9 mouse cellular contexts compared by ENCODE assay signal in genomic region chr2:171487284-171487683, GRCm38 (mm10).
DNase-seq lines count a peak whose midpoint lies in the region; ATAC-seq lines count a peak whose summit lies in the region.
"Had no signal": no experiment of that assay in that cellular context is flagged by ENCODE, and none has a peak within 500 bp of the region (broad histone marks: within the 10 kb centered on the region; RNA-seq: fewer than 3 reads in every experiment).

No protein-coding gene starts in this region.

- 18% methylated on average over 2 of the region's 2 CpGs for WGBS in hindbrain, embryonic 16.5 days
- WGBS in midbrain, embryonic 15.5 days, result 34% methylated on average over 2 of the region's 2 CpGs

- no peaks in the 10 kb centered on the region for H3K9me3 ChIP-seq in hindbrain, embryonic 16.5 days (ENCODE audit: control insufficient read depth, low read length)
- H3K9me3 ChIP-seq in midbrain, embryonic 15.5 days, result no peaks in the 10 kb centered on the region

- H3K4me2 ChIP-seq in hindbrain, embryonic 16.5 days (ENCODE audit: low read length), result no peak overlapping the region
- no peak overlapping the region for H3K4me2 ChIP-seq in midbrain, embryonic 15.5 days

- no peak overlapping the region for H3K4me3 ChIP-seq in hindbrain, embryonic 16.5 days (ENCODE audit: low read length)
- no peak overlapping the region for H3K4me3 ChIP-seq in midbrain, embryonic 15.5 days

- H3K36me3 ChIP-seq in hindbrain, embryonic 16.5 days (ENCODE audit: control insufficient read depth, insufficient read depth, low read length), result no peaks in the 10 kb centered on the region
- H3K36me3 ChIP-seq in midbrain, embryonic 15.5 days (replicated peaks), result no peaks in the 10 kb centered on the region

- DNase-seq in right cerebral cortex, adult 18-20 months, result peak; percentile 11
- DNase-seq in right cerebral cortex, postnatal 25 days, result no peak
- no peak for DNase-seq in adrenal gland, adult 8-10 months
- no peak for DNase-seq in heart, postnatal 14 days
- DNase-seq: kidney, adult 9 months; thymus, postnatal 4 days had no signal

- H3K9ac ChIP-seq in hindbrain, embryonic 16.5 days (ENCODE audit: low read depth, low read length), result no peak overlapping the region
- no peak overlapping the region for H3K9ac ChIP-seq in midbrain, embryonic 15.5 days

- intact Hi-C loops in heart, postnatal 14 days (cut with DNase I), result no loop called here

- ATAC-seq in hindbrain, embryonic 16.5 days, result peak; percentile 89
- ATAC-seq in midbrain, embryonic 15.5 days (replicated peaks), result peak; percentile 33; the same call in 1 of the 2 replicates
- no peak for ATAC-seq in inflammation-experienced regulatory T-cells, adult 6 months

- H3K27me3 ChIP-seq in hindbrain, embryonic 16.5 days (replicated peaks; ENCODE audit: control insufficient read depth, insufficient read depth, low read length), result no peaks in the 10 kb centered on the region
- no peaks in the 10 kb centered on the region for H3K27me3 ChIP-seq in midbrain, embryonic 15.5 days (replicated peaks)

- peaks cover 7% of the 10 kb centered on the region; the same call in 1 of the 2 replicates for H3K4me1 ChIP-seq in hindbrain, embryonic 16.5 days (ENCODE audit: control insufficient read depth, insufficient read depth, low read depth, low read length)
- H3K4me1 ChIP-seq in midbrain, embryonic 15.5 days, result peaks cover 5% of the 10 kb centered on the region; the same call in 1 of the 2 replicates

- no peak overlapping the region; the same call in 1 of the 2 replicates for H3K27ac ChIP-seq in hindbrain, embryonic 16.5 days (ENCODE audit: low read depth, low read length)
- H3K27ac ChIP-seq in midbrain, embryonic 15.5 days, result no peak overlapping the region
